Mouse (Mus musculus): ENCODE results near the gene Rbm4. TPM values are rescaled to one million over a fixed set of nuclear protein-coding genes. Genes with fewer than 3 reads are reported as not detected.
"Not testable (repeated sequence)": the region's sequence is repeated elsewhere in the genome, so short reads cannot be mapped to it uniquely, and the experiment has no call there.

Rbm4 gene
- total and polyA plus RNA-seq, 3 experiments, result 31.4 to 51.6 TPM; not detected in 1

DNA sequence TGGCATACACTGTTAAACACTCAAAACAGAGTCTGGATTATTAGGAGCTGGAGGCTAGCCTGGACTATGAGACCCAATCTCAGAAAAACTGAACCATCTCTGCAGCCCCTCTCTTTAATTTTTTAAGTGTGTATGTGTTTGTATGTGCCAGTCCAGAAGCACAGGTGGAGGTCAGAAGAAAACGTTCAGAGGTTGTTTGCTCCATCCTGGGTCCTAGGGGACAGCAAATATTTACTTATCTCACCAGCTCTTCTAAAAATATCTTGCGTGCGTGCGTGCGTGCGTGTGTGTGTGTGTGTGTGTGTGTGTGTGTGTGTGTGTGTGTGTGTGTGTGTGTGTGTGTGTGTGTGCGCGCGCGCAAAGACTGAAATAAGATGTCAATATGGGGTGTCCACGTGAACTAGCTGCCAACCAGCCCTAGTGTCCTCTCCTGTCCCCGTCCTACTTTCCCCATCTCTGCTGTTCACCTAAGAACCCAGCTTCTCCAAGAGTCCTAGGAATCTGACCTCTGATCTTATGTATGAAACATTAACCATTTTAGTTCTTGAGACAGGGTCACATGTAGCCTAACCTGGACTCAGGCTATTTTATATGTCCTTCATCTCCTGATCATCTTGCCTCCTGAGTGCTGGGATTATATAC, 26.1 kb downstream of the Rbm4 start:
- no peak for DNase-seq (ENCODE audit: low read depth, low spot score)
- no peak overlapping the region for H3K4me3 ChIP-seq (ENCODE audit: control insufficient read depth in 1 of 2, insufficient read depth in 1 of 2, low read depth in 2 of 2, low read length in 2 of 2)
- no peaks in the 10 kb centered on the region for H3K9me3 ChIP-seq (replicated peaks; ENCODE audit: insufficient read depth, low read length)
- TF ChIP-seq CTCF (IDR thresholded peaks at IDR 0.05 in 2 of 3, conservative IDR thresholded peaks at IDR 0.05 in 1 of 3; ENCODE audit: control insufficient read depth in 1 of 3, insufficient read depth in 1 of 3, low read depth in 2 of 3, low read length in 3 of 3, poor library complexity in 1 of 3, severe bottlenecking in 1 of 3) (no peak), GABPA (IDR thresholded peaks at IDR 0.05; ENCODE audit: low read depth, low read length) (no peak), MAZ (IDR thresholded peaks at IDR 0.05; ENCODE audit: low read depth, low read length) (no peak), MYB (IDR thresholded peaks at IDR 0.05; ENCODE audit: low read depth, low read length) (no peak), USF2 (IDR thresholded peaks at IDR 0.05; ENCODE audit: borderline replicate concordance in 1 of 2, insufficient read depth in 1 of 2, low read depth in 1 of 2, low read length in 2 of 2) (no peak), JUND (IDR thresholded peaks at IDR 0.05; ENCODE audit: low read depth, low read length) (no peak), POLR2A (IDR thresholded peaks at IDR 0.05; ENCODE audit: control insufficient read depth in 1 of 2, insufficient read depth in 1 of 2, low read depth in 1 of 2, low read length in 2 of 2, poor library complexity in 1 of 2) (0 out of 4 replicates have a peak, but pooled peaks of 1 of the 2 experiments have one; percentile 6)
- H3K36me3 ChIP-seq (ENCODE audit: control insufficient read depth in 1 of 2, insufficient read depth in 2 of 2, low read length in 2 of 2), result peaks cover 0 to 52% of the 10 kb centered on the region in 2 experiments; a peak in 2 of 4 replicates
- no peaks in the 10 kb centered on the region for H3K4me1 ChIP-seq (ENCODE audit: control insufficient read depth in 1 of 2, insufficient read depth in 2 of 2, low read length in 2 of 2)
- H3K27ac ChIP-seq (ENCODE audit: control insufficient read depth, low read depth, low read length), result no peak overlapping the region
- H3K27me3 ChIP-seq (ENCODE audit: control insufficient read depth in 1 of 2, insufficient read depth in 2 of 2, low read length in 2 of 2), result no peaks in the 10 kb centered on the region
- H3K9ac ChIP-seq (ENCODE audit: control insufficient read depth, low read depth, low read length, poor library complexity, severe bottlenecking), result no peak overlapping the region
- peaks cover 27% of the 10 kb centered on the region for H3K79me2 ChIP-seq (ENCODE audit: control insufficient read depth, insufficient read depth, low read length, poor library complexity)

GRCm38 (mm10) chr19:4762876-4763275, 30.8 kb downstream of the Rbm4 start:
- H3K36me3 ChIP-seq (ENCODE audit: control insufficient read depth in 1 of 2, insufficient read depth in 2 of 2, low read length in 2 of 2), result peaks cover 9 to 33% of the 10 kb centered on the region in 2 experiments
- no peak for TF ChIP-seq GATA1 (IDR thresholded peaks at IDR 0.05; ENCODE audit: low read depth, low read length)
- TF ChIP-seq MYC (IDR thresholded peaks at IDR 0.05; ENCODE audit: low read depth, low read length), result no peak
- no peak for TF ChIP-seq ETS1 (IDR thresholded peaks at IDR 0.05; ENCODE audit: low read depth, low read length)
- peak; percentile 9; the same call in 1 of the 2 replicates for TF ChIP-seq RAD21 (IDR thresholded peaks at IDR 0.05; ENCODE audit: low read depth, low read length)
- peak in 1 of 3 experiments; percentile 30; a peak in 2 of 6 replicates for TF ChIP-seq CTCF (IDR thresholded peaks at IDR 0.05 in 2 of 3, conservative IDR thresholded peaks at IDR 0.05 in 1 of 3; ENCODE audit: control insufficient read depth in 1 of 3, insufficient read depth in 1 of 3, low read depth in 2 of 3, low read length in 3 of 3, poor library complexity in 1 of 3, severe bottlenecking in 1 of 3)
- TF ChIP-seq JUND (IDR thresholded peaks at IDR 0.05; ENCODE audit: low read depth, low read length), result no peak
- no peaks in the 10 kb centered on the region for H3K9me3 ChIP-seq (replicated peaks; ENCODE audit: insufficient read depth, low read length)
- DNase-seq (ENCODE audit: low read depth, low spot score), result no peak
- peaks cover 18% of the 10 kb centered on the region for H3K79me2 ChIP-seq (ENCODE audit: control insufficient read depth, insufficient read depth, low read length, poor library complexity)
- no peaks in the 10 kb centered on the region for H3K27me3 ChIP-seq (ENCODE audit: control insufficient read depth in 1 of 2, insufficient read depth in 2 of 2, low read length in 2 of 2)
- no peak overlapping the region for H3K9ac ChIP-seq (ENCODE audit: control insufficient read depth, low read depth, low read length, poor library complexity, severe bottlenecking)
- no peak overlapping the region for H3K27ac ChIP-seq (ENCODE audit: control insufficient read depth, low read depth, low read length)
- no peak overlapping the region for H3K4me3 ChIP-seq (ENCODE audit: control insufficient read depth in 1 of 2, insufficient read depth in 1 of 2, low read depth in 2 of 2, low read length in 2 of 2)
- H3K4me1 ChIP-seq (ENCODE audit: control insufficient read depth in 1 of 2, insufficient read depth in 2 of 2, low read length in 2 of 2), result no peaks in the 10 kb centered on the region

DNA sequence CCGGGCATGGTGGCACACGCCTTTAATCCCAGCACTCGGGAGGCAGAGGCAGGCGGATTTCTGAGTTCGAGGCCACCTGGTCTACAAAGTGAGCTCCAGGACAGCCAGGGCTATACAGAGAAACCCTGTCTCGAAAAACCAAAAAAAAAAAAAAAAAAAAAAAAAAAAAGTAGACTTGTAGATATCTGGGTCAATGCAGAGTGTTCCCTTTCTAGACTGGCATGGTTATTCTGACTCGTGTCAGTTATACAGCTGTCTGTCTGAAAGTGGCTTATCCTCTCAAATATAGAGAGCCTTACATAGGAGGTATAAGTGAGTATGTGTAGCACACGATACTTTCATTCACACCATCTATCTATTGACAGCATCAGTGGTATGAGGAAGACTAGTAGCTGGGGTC, 33.2 kb downstream of the Rbm4 start:
- H3K27ac ChIP-seq (ENCODE audit: control insufficient read depth, low read depth, low read length); H3K27me3 ChIP-seq (ENCODE audit: control insufficient read depth in 1 of 2, insufficient read depth in 2 of 2, low read length in 2 of 2); H3K9ac ChIP-seq (ENCODE audit: control insufficient read depth, low read depth, low read length, poor library complexity, severe bottlenecking); H3K4me1 ChIP-seq (ENCODE audit: control insufficient read depth in 1 of 2, insufficient read depth in 2 of 2, low read length in 2 of 2); H3K4me3 ChIP-seq (ENCODE audit: control insufficient read depth in 1 of 2, insufficient read depth in 1 of 2, low read depth in 2 of 2, low read length in 2 of 2); DNase-seq (ENCODE audit: low read depth, low spot score); H3K9me3 ChIP-seq (replicated peaks; ENCODE audit: insufficient read depth, low read length): not testable (repeated sequence)
- Histone ChIP-seq H3K79me2 (ENCODE audit: control insufficient read depth, insufficient read depth, low read length, poor library complexity) (peaks cover 14% of the 10 kb centered on the region), H3K36me3 (ENCODE audit: control insufficient read depth in 1 of 2, insufficient read depth in 2 of 2, low read length in 2 of 2) (peaks cover 13 to 17% of the 10 kb centered on the region in 2 experiments)
- TF ChIP-seq ZNF384 (IDR thresholded peaks at IDR 0.05; ENCODE audit: low read depth, low read length), result peak; percentile 61; the same call in 1 of the 2 replicates
